Mouse (Mus musculus) C2C12 (cell line): ENCODE results near the gene Paqr3. TPM values are rescaled to one million over a fixed set of nuclear protein-coding genes. Genes with fewer than 3 reads are reported as not detected.
A peak's percentile ranks its signal among the peaks of the same experiment; 100 is the strongest.

Experiments
- H3K27me3 ChIP-seq: one replicate; pipeline ENCODE4 v1.6.1; 2011; ENCODE audit not compliant: control insufficient read depth, insufficient read depth, insufficient read length
- H3K36me3 ChIP-seq: one replicate; pipeline ENCODE4 v1.6.1; 2011; ENCODE audit not compliant: control insufficient read depth, insufficient read depth
- H3K4me3 ChIP-seq: one replicate; pipeline ENCODE4 v1.5.1; 2011; ENCODE audit warnings: mild to moderate bottlenecking, control low read depth; ENCODE audit not compliant: poor library complexity, insufficient read depth, severe bottlenecking
- H3K79me2 ChIP-seq: one replicate; pipeline ENCODE4 v1.6.1; 2011; ENCODE audit not compliant: control insufficient read depth, insufficient read depth
- H3K79me3 ChIP-seq: one replicate; pipeline ENCODE4 v1.6.1; 2011; ENCODE audit warnings: low read depth, control low read depth
- H3ac ChIP-seq: one replicate; pipeline ENCODE3; 2011; ENCODE audit warnings: low read depth; ENCODE audit not compliant: control insufficient read depth, insufficient read length
- CEBPB ChIP-seq: IDR thresholded peaks from one replicate; pipeline ENCODE4 v1.6.1; 2011; ENCODE audit warnings: low read depth, mild to moderate bottlenecking, control low read depth, moderate library complexity
- CTCF ChIP-seq: IDR thresholded peaks from one replicate; pipeline ENCODE4 v1.5.1; 2011; ENCODE audit not compliant: control insufficient read depth, insufficient read depth, insufficient read length
- FOSL1 ChIP-seq: IDR thresholded peaks from one replicate; pipeline ENCODE4 v1.8.0; 2011; ENCODE audit warnings: mild to moderate bottlenecking, low read length; ENCODE audit not compliant: poor library complexity, insufficient read depth, severe bottlenecking
- MAX ChIP-seq: IDR thresholded peaks from one replicate; pipeline ENCODE4 v1.6.1; 2011; ENCODE audit warnings: mild to moderate bottlenecking, control low read depth
- MYOD1 ChIP-seq: IDR thresholded peaks from one replicate; pipeline ENCODE4 v1.6.1; 2011; ENCODE audit warnings: low read depth; ENCODE audit not compliant: control insufficient read depth, insufficient read length
- MYOG ChIP-seq: IDR thresholded peaks from one replicate; pipeline ENCODE4 v1.6.1; 2011; ENCODE audit not compliant: control insufficient read depth, insufficient read length; ENCODE audit errors: extremely low read depth
- USF1 ChIP-seq: IDR thresholded peaks from one replicate; pipeline ENCODE4 v1.6.1; 2011; ENCODE audit warnings: low read depth, mild to moderate bottlenecking, control low read depth, moderate library complexity
- long read RNA-seq, 2 experiments: library from polyadenylated mRNA; unstranded; transcript quantifications; one replicate each; pipeline ENCODE4 v2.0.0; 2019 to 2020
- polyA plus RNA-seq: library from polyadenylated mRNA; unstranded; fragments of >200 nt; fragmentation: generic; extraction: Trizol; gene quantifications from one replicate; pipeline ENCODE4 v1.2.1, GENCODE M21; 2012; ENCODE audit warnings: missing spikeins

Paqr3 gene
- polyA plus RNA-seq = 3.6 TPM
- long read RNA-seq, experiment 1, partial matches to known transcripts = 0 of 24 reads
- long read RNA-seq, experiment 1, other reads (novel, unspliced or antisense) = 24 of 24 reads
- long read RNA-seq, experiment 2, partial matches to known transcripts = 1 of 1 reads
- long read RNA-seq, experiment 2, other reads (novel, unspliced or antisense) = 0 of 1 reads

DNA sequence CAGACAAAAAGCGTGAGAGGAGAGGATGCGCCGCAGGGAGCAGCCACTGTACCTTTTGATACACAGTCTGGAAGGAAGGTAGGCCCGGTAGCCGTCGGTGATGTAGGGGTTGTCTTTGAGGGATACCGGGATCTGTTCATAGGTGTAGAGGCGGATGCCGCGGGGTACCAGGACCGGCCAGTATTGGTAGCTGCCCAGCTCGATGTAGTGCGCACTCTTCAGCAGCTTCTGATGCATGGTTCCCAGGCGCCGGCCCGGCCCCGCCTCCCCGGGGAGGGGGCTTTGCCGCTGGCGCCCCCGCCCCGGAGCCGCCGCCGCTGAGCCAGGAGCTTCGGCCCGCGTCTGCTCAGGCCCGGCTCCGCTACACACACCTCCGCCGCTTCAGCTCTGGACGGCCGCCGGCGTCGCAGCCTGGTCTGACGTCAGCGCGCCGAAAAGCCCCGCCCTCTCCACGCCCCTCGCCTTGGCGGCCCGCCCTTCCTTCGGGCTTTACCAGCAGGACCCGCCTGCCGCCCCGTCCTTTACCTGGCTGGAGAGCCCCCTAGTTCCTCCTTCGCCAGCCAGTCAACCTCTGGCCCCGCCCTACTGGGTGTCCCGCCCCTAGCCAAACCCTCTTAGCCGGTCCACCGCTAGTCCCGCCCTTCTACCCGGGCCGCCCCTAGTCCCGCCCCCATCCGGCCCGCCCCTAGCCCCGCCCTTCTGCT, at the start of gene Paqr3:
TSS of gene Paqr3 (minus strand) at position 390 of the 704 bp plus-strand sequence.
- Histone ChIP-seq H3K36me3 (no peaks in the 10 kb centered on the region), H3ac (peak within 1 kb of the TSS; percentile 69), H3K27me3 (no peaks in the 10 kb centered on the region), H3K4me3 (peak within 1 kb of the TSS; percentile 55), H3K79me3 (no peaks in the 10 kb centered on the region), H3K79me2 (no peaks in the 10 kb centered on the region)
- TF ChIP-seq MYOG (no peak), MYOD1 (no peak), FOSL1 (no peak), CTCF (no peak), MAX (no peak), USF1 (no peak), CEBPB (no peak)

DNA sequence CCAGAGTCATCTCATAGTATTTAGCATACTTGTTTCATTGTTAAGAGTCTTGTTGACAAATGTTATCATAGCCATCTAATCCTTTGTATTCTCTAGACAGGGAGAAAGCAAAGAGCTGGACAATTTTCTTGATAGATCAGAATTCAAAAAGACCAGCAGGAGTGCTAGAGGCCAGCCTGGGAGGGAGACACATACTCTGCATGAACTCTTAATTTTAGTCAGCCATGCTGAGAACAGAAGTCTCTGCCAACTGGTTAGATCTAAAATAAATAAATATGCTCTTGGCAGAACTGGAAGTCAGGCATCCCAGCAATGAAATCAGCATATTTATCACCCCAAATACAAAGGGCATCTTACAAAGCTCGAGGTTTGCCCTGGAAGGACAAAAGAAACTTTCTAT, 43.3 kb upstream of the Paqr3 start:
- H3K79me2 ChIP-seq = no peaks in the 10 kb centered on the region
- TF ChIP-seq USF1 (no peak), MYOD1 (no peak), CTCF (no peak), MAX (no peak), MYOG (no peak), CEBPB (no peak), FOSL1 (no peak)
- H3ac ChIP-seq = no peak overlapping the region
- H3K79me3 ChIP-seq = no peaks in the 10 kb centered on the region
- no peaks in the 10 kb centered on the region for H3K36me3 ChIP-seq
- no peak overlapping the region for H3K4me3 ChIP-seq
- no peaks in the 10 kb centered on the region for H3K27me3 ChIP-seq

DNA sequence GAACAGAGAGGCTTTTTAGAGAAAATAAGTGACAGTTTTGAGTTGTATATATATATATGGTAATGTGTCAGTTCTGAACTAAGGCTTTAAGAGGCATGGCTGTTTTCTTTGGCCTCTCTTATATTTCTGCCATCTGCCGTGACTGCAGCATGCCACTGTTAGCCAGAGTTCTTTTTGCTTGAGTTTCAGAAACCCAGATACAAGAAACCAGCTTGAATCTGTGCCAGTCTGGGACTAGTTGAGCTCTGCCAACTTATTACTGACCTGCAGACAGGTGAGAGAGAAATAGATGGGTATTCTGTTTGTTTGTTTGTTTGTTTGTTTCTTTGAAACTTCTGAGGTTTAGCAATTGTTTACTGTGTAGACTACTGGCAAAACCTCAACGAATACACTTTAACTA, 23.9 kb upstream of the Paqr3 start:
- TF ChIP-seq FOSL1 (no peak), MYOG (no peak), CTCF (no peak), MYOD1 (no peak), CEBPB (no peak), USF1 (no peak), MAX (no peak)
- no peaks in the 10 kb centered on the region for H3K79me2 ChIP-seq

DNA sequence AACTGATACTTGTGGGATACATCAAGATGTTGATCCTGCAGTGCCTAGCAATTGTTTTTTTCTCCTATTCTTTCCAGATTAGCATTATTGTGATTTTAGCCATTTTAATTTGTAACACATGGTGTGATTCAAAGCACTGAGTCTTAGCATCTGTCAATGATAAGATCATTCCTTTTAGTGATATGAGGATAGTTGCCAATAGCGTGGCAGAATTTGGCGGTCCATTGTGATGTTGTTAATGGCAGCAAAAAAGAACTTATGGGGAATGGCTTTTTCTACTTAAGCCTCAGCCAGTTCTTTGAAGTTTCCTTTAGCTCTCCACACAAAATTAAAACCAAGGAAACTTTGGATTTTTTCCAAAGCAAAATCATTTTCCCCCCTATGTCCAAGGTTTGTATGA, 18.2 kb upstream of the Paqr3 start:
- TF ChIP-seq FOSL1 (no peak), MYOG (no peak), CTCF (no peak), MAX (no peak), CEBPB (no peak), MYOD1 (no peak), USF1 (no peak)
- H3K79me3 ChIP-seq = no peaks in the 10 kb centered on the region
- no peaks in the 10 kb centered on the region for H3K36me3 ChIP-seq
- no peak overlapping the region for H3K4me3 ChIP-seq
- no peak overlapping the region for H3ac ChIP-seq
- no peaks in the 10 kb centered on the region for H3K79me2 ChIP-seq
- no peaks in the 10 kb centered on the region for H3K27me3 ChIP-seq

More for the DNA sequence above, 23.9 kb upstream of the Paqr3 start:
- no peaks in the 10 kb centered on the region for H3K36me3 ChIP-seq
- no peaks in the 10 kb centered on the region for H3K27me3 ChIP-seq
- no peak overlapping the region for H3ac ChIP-seq
- no peak overlapping the region for H3K4me3 ChIP-seq
- H3K79me3 ChIP-seq = no peaks in the 10 kb centered on the region

DNA sequence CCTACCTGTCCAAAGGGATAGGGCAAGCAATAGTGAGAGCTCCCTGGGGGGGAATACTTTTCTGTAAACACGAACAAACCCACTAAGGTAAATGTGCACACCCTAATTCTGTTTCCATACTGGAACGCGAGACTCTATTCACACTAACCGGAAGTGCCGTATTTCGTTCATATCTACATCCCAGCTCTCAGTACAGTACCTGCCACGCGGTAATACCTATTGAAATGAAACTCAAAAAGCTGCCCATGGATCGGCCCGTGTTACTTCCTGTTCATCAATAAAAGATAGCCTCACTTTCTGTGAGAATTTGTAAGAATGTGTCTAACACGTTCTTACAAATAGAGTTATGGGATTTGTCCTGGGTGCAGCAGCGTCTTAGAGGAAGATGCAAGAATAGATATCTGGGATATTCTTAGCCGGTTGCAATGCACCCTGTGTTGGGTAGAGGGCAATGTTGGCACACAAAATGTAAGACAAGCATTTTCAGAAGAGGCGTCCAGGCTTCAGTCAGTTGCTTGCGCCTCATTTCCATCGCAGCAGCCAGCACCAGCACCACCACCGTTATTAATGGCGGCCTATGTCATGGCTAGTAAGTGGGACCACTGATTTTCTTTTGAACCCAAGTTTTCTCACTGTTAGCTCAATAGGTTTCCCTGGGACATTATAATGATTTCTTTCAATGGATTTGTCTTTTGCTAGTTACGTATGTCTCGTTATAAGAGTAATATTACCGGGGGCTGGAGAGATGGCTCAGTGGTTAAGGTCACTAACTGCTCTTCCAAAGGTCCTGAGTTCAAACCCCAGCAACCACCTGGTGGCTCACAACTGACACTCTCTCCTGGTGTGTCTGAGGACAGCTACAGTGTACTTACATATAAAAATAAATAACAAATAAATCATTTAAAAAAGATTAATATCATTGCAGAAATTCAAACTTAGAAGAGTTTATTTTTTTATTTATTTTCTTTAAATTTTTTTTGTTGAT, 17.1 kb upstream of the Paqr3 start:
- Histone ChIP-seq H3K27me3 (no peaks in the 10 kb centered on the region), H3K36me3 (no peaks in the 10 kb centered on the region), H3ac (no peak overlapping the region), H3K4me3 (no peak overlapping the region), H3K79me3 (no peaks in the 10 kb centered on the region), H3K79me2 (no peaks in the 10 kb centered on the region)
- TF ChIP-seq CTCF = peak; percentile 28
- TF ChIP-seq CEBPB = no peak
